Mouse (Mus musculus) liver, embryonic 14.5 days (tissue): ENCODE measurements around the gene Dok1. TPM values are rescaled to one million over a fixed set of nuclear protein-coding genes. Genes with fewer than 3 reads are reported as not detected.

Source experiments
- ATAC-seq: fragments of 200-750 bp; cut with Nextera tagmentation; 2 replicates; pipeline ENCODE4 v1.8.0; 2017; ENCODE audit warnings: moderate number of reproducible peaks, mild to moderate bottlenecking, moderate library complexity; ENCODE audit not compliant: insufficient read depth
- DNase-seq, 3 experiments: peaks; one replicate each; pipeline ENCODE4 v3.0.0-alpha.2; 2012 to 2013; ENCODE audit warnings: low read depth in 3 of 3, low spot score in 3 of 3
- H3K27ac ChIP-seq: fragments of 300-500 bp; sonication (generic); 2 replicates; pipeline ENCODE4 v1.5.1; 2014; ENCODE audit warnings: moderate library complexity, mild to moderate bottlenecking, control low read depth, inconsistent platforms
- H3K27me3 ChIP-seq: fragments of 300-500 bp; sonication (generic); 2 replicates; pipeline ENCODE4 v1.6.1; 2014; ENCODE audit warnings: mild to moderate bottlenecking, low read length, moderate library complexity; ENCODE audit not compliant: control insufficient read depth, insufficient read depth
- H3K36me3 ChIP-seq: fragments of 300-500 bp; sonication (generic); replicated peaks from 2 replicates; pipeline ENCODE4 v1.6.1; 2014; ENCODE audit warnings: low read depth; ENCODE audit not compliant: control insufficient read depth, insufficient read depth
- H3K4me1 ChIP-seq, 2 experiments: fragments of 200-500 bp in 1 of 2; fragments of 300-500 bp in 1 of 2; sonication (generic) in 1 of 2; replicated peaks; 2 replicates each; pipeline ENCODE4 v1.6.1; 2012 to 2014; ENCODE audit warnings: antibody characterized with exemption in 1 of 2, inconsistent platforms in 1 of 2, low read length in 1 of 2; ENCODE audit not compliant: control insufficient read depth in 2 of 2, insufficient read depth in 2 of 2
- H3K4me2 ChIP-seq: fragments of 300-500 bp; sonication (generic); 2 replicates; pipeline ENCODE4 v1.6.1; 2014; ENCODE audit warnings: low read depth, mild to moderate bottlenecking, control low read depth, moderate library complexity
- H3K4me3 ChIP-seq, 2 experiments: fragments of 200-500 bp in 1 of 2; fragments of 300-500 bp in 1 of 2; sonication (generic) in 1 of 2; 2 replicates each; pipeline ENCODE4 v1.5.1; 2012 to 2014; ENCODE audit warnings: low read depth in 2 of 2, low read length in 2 of 2, mild to moderate bottlenecking in 2 of 2, control low read depth in 1 of 2, inconsistent platforms in 1 of 2, moderate library complexity in 1 of 2; ENCODE audit not compliant: insufficient read depth in 1 of 2
- H3K9ac ChIP-seq: fragments of 300-500 bp; sonication (generic); replicated peaks from 2 replicates; pipeline ENCODE4 v1.6.1; 2014; ENCODE audit warnings: mild to moderate bottlenecking, control low read depth, moderate library complexity
- H3K9me3 ChIP-seq: fragments of 300-500 bp; sonication (generic); 2 replicates; pipeline ENCODE4 v1.6.1; 2016; ENCODE audit warnings: low read length, mixed read lengths; ENCODE audit not compliant: control insufficient read depth
- CTCF ChIP-seq: IDR thresholded peaks from 2 replicates; pipeline ENCODE4 v1.5.1; 2016; ENCODE audit warnings: antibody characterized with exemption, low read depth, control low read depth
- EP300 ChIP-seq: IDR thresholded peaks from 2 replicates; pipeline ENCODE4 v1.6.1; 2016; ENCODE audit warnings: antibody characterized with exemption, low read depth
- WGBS: fragments of 180-500 bp; shearing (Covaris S2); extraction: QIAGEN DNeasy Blood & Tissue Kit; methylation state at CpG from one replicate; pipeline ENCODE4 v1.1.7; 2014; ENCODE audit not compliant: insufficient replicate concordance; 5-methylcytosine and 5-hydroxymethylcytosine counted together
- polyA plus RNA-seq, 2 experiments: library from polyadenylated mRNA; depleted of rRNA in 1 of 2; stranded (reverse) in 1 of 2; unstranded in 1 of 2; fragments of >200 nt; fragmentation: Nextera tagmentation in 1 of 2; extraction: Ambion mirVana in 1 of 2; gene quantifications; 2 replicates each; pipeline versions ENCODE4 v1.2.1 to v1.2.3; 2012 to 2014

Gene Dok1
- polyA plus RNA-seq, 2 experiments = 12.7 to 14.9 TPM

DNA sequence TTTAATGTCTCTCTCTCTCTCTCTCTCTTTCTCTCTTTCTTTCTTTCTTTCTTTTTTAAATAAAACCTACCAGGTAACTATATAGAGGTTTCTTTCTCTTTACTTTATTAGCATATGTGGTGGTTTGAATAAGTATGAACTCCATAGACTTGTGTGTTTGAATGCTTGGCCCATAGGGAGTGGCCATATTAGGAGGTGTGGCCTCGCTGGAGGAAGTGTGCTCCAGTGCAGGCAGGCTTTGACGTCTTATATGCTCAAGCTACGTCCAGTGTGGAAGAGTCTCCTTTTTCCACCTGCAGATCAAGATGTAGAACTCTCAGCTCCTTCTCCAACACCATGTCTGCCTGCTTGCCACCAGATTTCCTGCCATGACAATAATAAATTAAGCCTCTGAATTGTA, 14.2 kb downstream of the Dok1 start:
- no peak overlapping the region for H3K4me2 ChIP-seq
- WGBS = 61% methylated on average over 3 of the region's 3 CpGs
- H3K9ac ChIP-seq = no peak overlapping the region
- no peaks in the 10 kb centered on the region for H3K36me3 ChIP-seq
- TF ChIP-seq CTCF (no peak), EP300 (no peak)
- no peak overlapping the region for H3K4me3 ChIP-seq
- no peaks in the 10 kb centered on the region for H3K9me3 ChIP-seq
- DNase-seq (no peak), ATAC-seq (no peak)
- H3K27me3 ChIP-seq = no peaks in the 10 kb centered on the region
- H3K4me1 ChIP-seq = peaks cover 80 to 84% of the 10 kb centered on the region in 2 experiments
- H3K27ac ChIP-seq = peak overlapping the region; percentile 84

DNA sequence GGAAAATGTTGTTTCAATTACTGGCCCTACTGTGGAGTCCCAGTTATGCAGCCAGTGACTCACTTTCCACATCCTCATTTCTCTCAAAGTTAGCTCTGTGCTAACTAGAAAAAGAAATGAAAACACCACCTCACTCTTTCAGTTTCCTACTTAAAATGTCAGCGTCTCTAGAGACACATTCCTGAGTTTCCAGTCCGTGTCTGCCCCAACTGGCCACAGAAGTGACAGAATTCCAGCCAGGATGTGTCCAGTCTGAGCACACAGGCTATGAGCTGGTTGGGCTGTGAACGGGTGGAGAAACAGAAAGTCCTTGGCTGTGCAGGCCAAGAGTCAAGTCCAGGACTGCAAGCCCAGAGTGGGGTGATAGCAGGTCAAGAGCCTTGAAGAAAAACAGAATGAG, 16.1 kb downstream of the Dok1 start:
- Histone ChIP-seq H3K4me1 (peaks cover 77 to 82% of the 10 kb centered on the region in 2 experiments), H3K4me2 (no peak overlapping the region), H3K27ac (peak overlapping the region; percentile 43), H3K27me3 (no peaks in the 10 kb centered on the region), H3K9ac (0 out of 2 replicates have a peak overlapping the region, but pooled peaks have one; percentile 10), H3K36me3 (no peaks in the 10 kb centered on the region), H3K9me3 (no peaks in the 10 kb centered on the region), H3K4me3 (no peak overlapping the region)
- DNase-seq = no peak
- no peak for ATAC-seq
- 68% methylated on average over 3 of the region's 3 CpGs for WGBS
- TF ChIP-seq CTCF = no peak
- TF ChIP-seq EP300 = no peak

DNA sequence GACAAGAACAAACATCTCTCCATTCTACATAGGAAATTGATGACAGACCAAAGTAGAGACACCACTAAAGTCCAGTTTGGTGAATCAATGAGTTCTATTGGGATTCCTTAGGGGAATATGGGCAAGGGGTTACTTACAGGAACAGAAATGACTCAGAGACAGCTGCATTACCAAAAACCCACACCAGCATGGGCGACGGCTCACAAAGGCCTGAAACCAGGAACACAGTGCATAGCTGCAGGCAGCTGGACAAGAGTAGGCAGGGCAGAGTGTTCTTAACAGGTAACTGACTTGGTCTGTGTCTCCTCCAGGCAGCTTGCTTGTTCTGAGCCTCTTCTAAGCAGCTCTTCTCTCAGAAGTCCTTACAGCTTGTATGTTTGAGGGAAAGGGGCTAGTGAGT, 17.5 kb downstream of the Dok1 start:
- no peak for DNase-seq
- peaks cover 76 to 81% of the 10 kb centered on the region in 2 experiments for H3K4me1 ChIP-seq
- no peak for ATAC-seq
- peak overlapping the region; percentile 65 for H3K9ac ChIP-seq
- H3K36me3 ChIP-seq = no peaks in the 10 kb centered on the region
- H3K4me2 ChIP-seq = peak overlapping the region; percentile 72
- peak overlapping the region; percentile 97 for H3K27ac ChIP-seq
- H3K9me3 ChIP-seq = no peaks in the 10 kb centered on the region
- no peak for TF ChIP-seq EP300
- TF ChIP-seq CTCF = no peak
- no peaks in the 10 kb centered on the region for H3K27me3 ChIP-seq
- H3K4me3 ChIP-seq = peak overlapping the region; percentile 16 to 48
- WGBS = 65% methylated on average over 2 of the region's 2 CpGs

DNA sequence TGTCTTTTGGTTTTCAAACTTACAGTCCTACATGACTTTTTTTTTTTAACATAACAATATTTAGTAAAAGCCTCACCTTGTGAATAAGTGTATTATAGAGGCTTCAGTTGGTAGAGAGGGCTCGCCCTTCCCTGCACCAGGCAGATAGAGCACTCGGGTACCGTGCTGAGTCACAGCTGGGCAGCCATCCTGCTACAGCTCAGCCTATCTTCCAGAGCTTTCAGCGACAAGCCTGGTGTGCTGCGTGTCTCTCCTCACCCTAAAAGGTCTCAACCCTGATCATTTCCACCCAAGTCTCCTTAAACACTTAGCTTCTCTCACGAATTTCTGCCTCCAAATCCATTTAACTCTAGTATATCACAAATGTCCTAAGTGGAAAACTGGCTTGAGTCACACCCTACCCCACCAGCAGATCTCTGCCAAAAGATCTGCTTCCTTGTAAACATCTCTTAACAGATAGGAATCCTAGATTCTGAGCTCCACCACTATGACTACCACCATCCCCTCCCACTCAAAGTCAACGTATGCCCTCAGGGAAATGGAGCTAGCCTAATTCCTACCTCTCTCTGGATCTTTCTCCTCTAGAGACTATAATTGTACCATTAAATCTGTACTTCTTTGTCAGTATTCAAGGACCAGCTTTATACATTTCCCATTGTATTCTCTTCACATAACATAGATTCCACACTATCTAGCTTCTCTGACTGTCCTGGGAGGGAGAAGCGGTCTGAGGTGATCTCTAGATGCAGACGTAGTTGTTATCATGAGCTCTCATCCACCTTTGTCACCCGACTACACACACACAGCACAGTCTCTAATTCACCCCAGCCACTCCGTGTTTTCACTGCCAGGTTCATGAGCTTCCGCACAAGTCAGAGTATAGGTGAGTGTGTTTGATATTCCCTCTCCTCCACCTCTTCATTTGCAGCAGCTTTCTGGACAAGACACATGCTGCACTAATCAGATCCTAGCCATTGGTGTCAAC, 18.5 kb downstream of the Dok1 start:
- DNase-seq (peak; percentile 87 to 89 (median 89)), ATAC-seq (peak; percentile 94)
- WGBS = 11% methylated on average over 12 of the region's 12 CpGs
- TF ChIP-seq CTCF = no peak
- TF ChIP-seq EP300 = peak; percentile 87
- Histone ChIP-seq H3K4me2 (peak overlapping the region; percentile 72), H3K4me3 (peak overlapping the region; percentile 48 to 49), H3K36me3 (no peaks in the 10 kb centered on the region), H3K27ac (peak overlapping the region; percentile 97), H3K9ac (peak overlapping the region; percentile 65), H3K9me3 (no peaks in the 10 kb centered on the region), H3K4me1 (peaks cover 76 to 82% of the 10 kb centered on the region in 2 experiments), H3K27me3 (no peaks in the 10 kb centered on the region)

DNA sequence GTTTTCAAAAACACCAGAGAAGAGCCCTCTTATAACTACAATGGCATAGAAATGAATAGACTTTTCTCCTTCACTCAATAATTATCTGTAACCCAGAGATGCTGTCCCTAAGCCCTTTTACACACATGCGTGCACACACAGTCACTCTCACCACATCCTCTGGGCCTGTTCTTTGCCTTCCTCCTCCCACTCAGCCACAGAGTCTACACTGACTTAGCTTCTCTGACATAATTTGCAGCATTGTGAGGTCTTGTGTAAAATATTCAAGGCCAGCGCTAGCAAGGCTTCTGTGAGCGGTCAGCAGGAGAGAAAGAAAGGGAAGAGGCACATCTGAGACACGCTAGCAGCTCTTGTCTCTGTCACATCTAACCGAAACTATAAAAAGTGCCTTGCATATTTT, 19.8 kb downstream of the Dok1 start:
- peak overlapping the region; percentile 72 for H3K4me2 ChIP-seq
- no peaks in the 10 kb centered on the region for H3K27me3 ChIP-seq
- peaks cover 70 to 80% of the 10 kb centered on the region in 2 experiments for H3K4me1 ChIP-seq
- no peaks in the 10 kb centered on the region for H3K9me3 ChIP-seq
- peak overlapping the region; percentile 65 for H3K9ac ChIP-seq
- WGBS = 48% methylated on average over 5 of the region's 5 CpGs
- no peak overlapping the region for H3K4me3 ChIP-seq
- peak overlapping the region; percentile 97 for H3K27ac ChIP-seq
- DNase-seq (no peak), ATAC-seq (no peak)
- TF ChIP-seq CTCF = no peak
- no peaks in the 10 kb centered on the region for H3K36me3 ChIP-seq
